Mouse (Mus musculus) liver, adult 2 months (tissue): ENCODE data around the gene Npas1. TPM values are rescaled to one million over a fixed set of nuclear protein-coding genes. Genes with fewer than 3 reads are reported as not detected.

Experiments used
- DNase-seq: peaks from one replicate; pipeline ENCODE4 v3.0.0-alpha.2; 2011; ENCODE audit warnings: low read depth, low spot score; ENCODE audit errors: extremely low read depth
- H3K27ac ChIP-seq: fragments of 200-500 bp; replicated peaks from 2 replicates; pipeline ENCODE4 v1.5.1; 2012; ENCODE audit warnings: low read depth, mild to moderate bottlenecking, control low read depth, inconsistent platforms, low read length; ENCODE audit not compliant: insufficient read depth
- H3K27me3 ChIP-seq: fragments of 200-500 bp; 2 replicates; pipeline ENCODE4 v1.6.1; 2012; ENCODE audit warnings: mild to moderate bottlenecking, moderate library complexity, low read length, inconsistent platforms; ENCODE audit not compliant: control insufficient read depth, insufficient read depth
- H3K36me3 ChIP-seq: fragments of 200-500 bp; 2 replicates; pipeline ENCODE4 v1.6.1; 2012; ENCODE audit warnings: low read length, inconsistent platforms; ENCODE audit not compliant: control insufficient read depth, insufficient read depth
- H3K4me1 ChIP-seq: fragments of 200-500 bp; 2 replicates; pipeline ENCODE4 v1.6.1; 2011; ENCODE audit warnings: low read length; ENCODE audit not compliant: control insufficient read depth, insufficient read depth
- H3K4me3 ChIP-seq: fragments of 200-500 bp; 2 replicates; pipeline ENCODE4 v1.5.1; 2011; ENCODE audit warnings: low read depth, mild to moderate bottlenecking, control low read depth, low read length, moderate library complexity; ENCODE audit not compliant: insufficient read depth
- H3K79me2 ChIP-seq: fragments of 200-500 bp; 2 replicates; pipeline ENCODE4 v1.6.1; 2012; ENCODE audit warnings: inconsistent platforms, mild to moderate bottlenecking, low read length, moderate library complexity; ENCODE audit not compliant: control insufficient read depth, insufficient read depth
- H3K9ac ChIP-seq: fragments of 200-500 bp; 2 replicates; pipeline ENCODE4 v1.6.1; 2012; ENCODE audit warnings: low read depth, mild to moderate bottlenecking, control low read depth, inconsistent platforms, low read length
- CTCF ChIP-seq: fragments of 200-500 bp; IDR thresholded peaks from 2 replicates; pipeline ENCODE4 v1.5.1; 2011; ENCODE audit warnings: low read depth, low read length, control low read depth
- POLR2A ChIP-seq: fragments of 200-500 bp; IDR thresholded peaks from 2 replicates; pipeline ENCODE4 v1.6.1; 2011; ENCODE audit warnings: low read length, control low read depth; ENCODE audit not compliant: insufficient read depth; ENCODE audit errors: extremely low read depth
- WGBS: fragments of 180-500 bp; shearing (Covaris S2); methylation state at CpG from one replicate; pipeline ENCODE4 v1.1.7; 2018; 5-methylcytosine and 5-hydroxymethylcytosine counted together
- polyA plus RNA-seq: library from polyadenylated mRNA; depleted of rRNA; stranded (reverse); fragments of >200 nt; gene quantifications from 2 replicates; pipeline ENCODE4 v1.2.3, GENCODE M21; 2012
- total RNA-seq: library from RNA; depleted of rRNA; stranded (reverse); fragments of >200 nt; gene quantifications from 2 replicates; pipeline ENCODE4 v1.2.3, GENCODE M21; 2014

Npas1 gene
- total and polyA plus RNA-seq, 2 experiments, result not detected

GRCm38 (mm10) chr7:16493361-16493760 lies 15.8 kb upstream of the Npas1 start:
- H3K4me3 ChIP-seq, result no peak overlapping the region
- H3K27me3 ChIP-seq, result no peaks in the 10 kb centered on the region
- 63% methylated on average over 2 of the region's 2 CpGs for WGBS
- peaks cover 3% of the 10 kb centered on the region; the same call in 1 of the 2 replicates for H3K36me3 ChIP-seq
- H3K79me2 ChIP-seq, result no peaks in the 10 kb centered on the region
- no peak overlapping the region for H3K9ac ChIP-seq
- no peaks in the 10 kb centered on the region for H3K4me1 ChIP-seq
- peak; percentile 69 for TF ChIP-seq CTCF
- no peak for TF ChIP-seq POLR2A
- H3K27ac ChIP-seq, result no peak overlapping the region
- peak; percentile 32 for DNase-seq

- Histone ChIP-seq H3K27me3 (no peaks in the 10 kb centered on the region), H3K4me3 (no peak overlapping the region), H3K4me1 (no peaks in the 10 kb centered on the region), H3K9ac (no peak overlapping the region), H3K27ac (no peak overlapping the region), H3K79me2 (no peaks in the 10 kb centered on the region), H3K36me3 (peaks cover 3% of the 10 kb centered on the region; the same call in 1 of the 2 replicates)
- 67% methylated on average over 3 of the region's 3 CpGs for WGBS
- TF ChIP-seq CTCF (no peak), POLR2A (no peak)
- DNase-seq, result no peak
These were observed 14.7 kb upstream of the Npas1 start for GRCm38 (mm10) chr7:16492211-16492610.

GRCm38 (mm10) chr7:16491759-16492158 lies 14.2 kb upstream of the Npas1 start:
- WGBS, result 33% methylated on average over 3 of the region's 3 CpGs
- no peak overlapping the region for H3K9ac ChIP-seq
- no peaks in the 10 kb centered on the region for H3K79me2 ChIP-seq
- peak; percentile 58 for DNase-seq
- no peak overlapping the region for H3K27ac ChIP-seq
- no peaks in the 10 kb centered on the region for H3K27me3 ChIP-seq
- no peaks in the 10 kb centered on the region for H3K4me1 ChIP-seq
- no peaks in the 10 kb centered on the region for H3K36me3 ChIP-seq
- H3K4me3 ChIP-seq, result no peak overlapping the region
- peak; percentile 95 for TF ChIP-seq CTCF
- TF ChIP-seq POLR2A, result no peak

GRCm38 (mm10) chr7:16489948-16490347 lies 12.4 kb upstream of the Npas1 start:
- WGBS, result 86% methylated on average over 9 of the region's 9 CpGs
- no peaks in the 10 kb centered on the region for H3K79me2 ChIP-seq
- no peaks in the 10 kb centered on the region for H3K36me3 ChIP-seq
- DNase-seq, result no peak
- no peaks in the 10 kb centered on the region for H3K4me1 ChIP-seq
- H3K27ac ChIP-seq, result no peak overlapping the region
- H3K9ac ChIP-seq, result no peak overlapping the region
- TF ChIP-seq CTCF (no peak), POLR2A (no peak)
- H3K27me3 ChIP-seq, result no peaks in the 10 kb centered on the region
- no peak overlapping the region for H3K4me3 ChIP-seq

GRCm38 (mm10) chr7:16488816-16489215 lies 11.3 kb upstream of the Npas1 start:
- no peaks in the 10 kb centered on the region for H3K79me2 ChIP-seq
- H3K27me3 ChIP-seq, result no peaks in the 10 kb centered on the region
- no peak overlapping the region for H3K27ac ChIP-seq
- DNase-seq, result no peak
- H3K4me1 ChIP-seq, result no peaks in the 10 kb centered on the region
- TF ChIP-seq POLR2A (no peak), CTCF (no peak)
- H3K36me3 ChIP-seq, result no peaks in the 10 kb centered on the region
- H3K9ac ChIP-seq, result no peak overlapping the region
- no peak overlapping the region for H3K4me3 ChIP-seq

- no peak overlapping the region for H3K4me3 ChIP-seq
- peaks cover 15% of the 10 kb centered on the region for H3K27me3 ChIP-seq
- no peak overlapping the region for H3K9ac ChIP-seq
- no peak for TF ChIP-seq CTCF
- TF ChIP-seq POLR2A, result no peak
- no peaks in the 10 kb centered on the region for H3K4me1 ChIP-seq
- H3K36me3 ChIP-seq, result no peaks in the 10 kb centered on the region
- H3K27ac ChIP-seq, result no peak overlapping the region
- WGBS, result 5% methylated on average over 34 of the region's 34 CpGs
- no peak for DNase-seq
- H3K79me2 ChIP-seq, result no peaks in the 10 kb centered on the region
These were observed 933 bp downstream of the Npas1 start for GRCm38 (mm10) chr7:16476600-16476989.
